Mouse (Mus musculus): ENCODE measurements around the gene Jaml. TPM values are rescaled to one million over a fixed set of nuclear protein-coding genes. Genes with fewer than 3 reads are reported as not detected.

The Jaml gene
- polyA plus RNA-seq, 1 experiment from 2014 or later = 80.6 TPM

DNA sequence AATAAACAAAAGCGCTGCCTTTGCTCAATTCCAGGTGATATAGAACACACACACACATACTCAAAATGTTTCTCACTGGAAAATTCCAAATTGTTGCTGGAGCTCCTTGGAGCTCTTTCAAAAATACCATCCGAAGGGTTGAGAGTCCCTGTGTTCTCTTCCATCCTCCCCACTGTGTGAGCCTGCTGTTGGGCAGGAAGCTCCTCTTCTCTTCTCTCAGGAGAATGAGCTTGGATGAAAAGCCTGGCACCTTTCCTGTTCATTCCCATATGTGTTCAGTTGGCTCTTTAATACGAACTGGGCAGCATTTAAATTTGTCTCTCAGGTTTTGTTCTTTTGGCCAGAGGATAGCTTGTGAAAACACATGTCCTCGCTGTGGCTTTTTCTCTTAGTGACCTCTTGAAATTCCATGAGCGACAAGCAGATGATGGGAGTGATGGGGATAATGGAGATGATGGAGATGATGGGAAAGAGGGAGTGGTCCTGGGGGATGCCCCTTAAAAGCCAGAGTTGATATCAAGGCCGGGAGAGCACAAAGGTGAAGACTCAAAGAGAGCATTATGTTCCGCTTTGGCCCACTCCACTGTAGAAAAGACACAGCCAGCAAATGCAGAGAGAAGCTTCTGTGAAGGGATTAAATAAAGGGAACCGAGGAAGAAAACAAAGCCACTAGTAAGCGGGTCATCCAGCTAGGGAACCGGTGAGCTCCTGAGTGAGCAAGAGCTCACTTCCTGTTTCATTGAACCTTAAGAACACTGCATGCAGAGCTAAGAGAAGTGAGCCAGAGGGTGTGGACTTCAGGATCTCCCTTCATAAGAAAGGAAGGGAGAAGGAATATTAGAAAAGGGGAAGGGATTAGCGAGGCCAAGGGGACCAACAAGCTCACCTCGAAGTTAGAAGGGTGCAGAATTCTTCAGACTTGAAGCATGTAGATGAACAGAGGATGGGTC is 7.0 kb downstream of the Jaml start:
- Histone ChIP-seq H3K36me3 (no peaks in the 10 kb centered on the region), H3K27ac (no peak overlapping the region), H3K9ac (no peak overlapping the region), H3K4me2 (replicated peaks) (no peak overlapping the region), H3K4me1 (replicated peaks) (no peaks in the 10 kb centered on the region), H3K27me3 (replicated peaks) (no peaks in the 10 kb centered on the region; the same call in 1 of the 2 replicates), H3K9me3 (no peaks in the 10 kb centered on the region), H3K4me3 (replicated peaks) (no peak overlapping the region)
- ATAC-seq = no peak
- WGBS = 79% methylated on average over 12 of the region's 12 CpGs

DNA sequence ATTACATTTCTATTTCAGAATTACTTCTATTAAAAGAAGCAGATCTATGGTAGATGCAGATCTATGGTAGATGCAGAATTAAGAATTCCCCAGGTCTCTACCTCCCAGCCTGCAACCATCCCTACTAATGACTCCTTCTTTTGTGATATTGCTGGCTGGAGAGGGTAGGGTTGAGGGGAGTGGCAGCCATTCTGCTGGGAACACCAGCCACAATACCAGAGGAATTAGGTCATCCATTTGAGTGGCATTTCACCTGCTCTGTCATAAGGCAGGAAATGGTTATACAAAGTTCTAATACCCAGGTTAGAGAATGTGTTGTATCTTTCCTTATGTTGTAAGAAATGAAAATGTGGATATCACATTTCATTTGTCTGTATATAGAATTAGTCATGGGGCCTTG is 9.1 kb downstream of the Jaml start:
- Histone ChIP-seq H3K4me2 (replicated peaks) (no peak overlapping the region), H3K9ac (no peak overlapping the region), H3K4me1 (replicated peaks) (no peaks in the 10 kb centered on the region), H3K4me3 (replicated peaks) (no peak overlapping the region), H3K27ac (no peak overlapping the region), H3K9me3 (no peaks in the 10 kb centered on the region), H3K27me3 (replicated peaks) (no peaks in the 10 kb centered on the region; the same call in 1 of the 2 replicates), H3K36me3 (no peaks in the 10 kb centered on the region)
- ATAC-seq = peak; percentile 47; the same call in 1 of the 2 replicates

DNA sequence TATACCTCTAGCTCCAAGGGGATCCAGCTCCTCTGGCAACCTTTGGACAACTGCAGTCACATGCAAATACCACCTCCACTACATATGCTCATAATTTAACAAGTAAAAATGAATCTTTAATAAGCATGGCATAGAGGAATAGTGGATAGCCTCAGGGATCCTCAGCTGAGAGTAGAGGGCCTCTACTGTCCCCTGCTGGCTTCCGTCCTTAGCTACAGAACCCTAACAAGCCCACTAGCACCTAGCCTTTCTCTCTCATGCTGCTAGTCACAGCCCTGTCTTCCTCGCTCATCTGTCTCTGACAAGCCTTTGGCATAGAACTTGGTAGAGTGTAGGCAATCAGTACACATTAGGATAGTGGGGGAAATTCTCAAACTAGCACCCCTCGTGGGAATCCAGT is 11.8 kb downstream of the Jaml start:
- no peaks in the 10 kb centered on the region for H3K36me3 ChIP-seq
- no peaks in the 10 kb centered on the region; the same call in 1 of the 2 replicates for H3K27me3 ChIP-seq (replicated peaks)
- no peaks in the 10 kb centered on the region for H3K4me1 ChIP-seq (replicated peaks)
- H3K9ac ChIP-seq = no peak overlapping the region
- no peaks in the 10 kb centered on the region for H3K9me3 ChIP-seq
- H3K4me2 ChIP-seq (replicated peaks) = no peak overlapping the region
- H3K27ac ChIP-seq = no peak overlapping the region
- WGBS = 77% methylated on average over 3 of the region's 3 CpGs
- ATAC-seq = no peak
- H3K4me3 ChIP-seq (replicated peaks) = no peak overlapping the region

DNA sequence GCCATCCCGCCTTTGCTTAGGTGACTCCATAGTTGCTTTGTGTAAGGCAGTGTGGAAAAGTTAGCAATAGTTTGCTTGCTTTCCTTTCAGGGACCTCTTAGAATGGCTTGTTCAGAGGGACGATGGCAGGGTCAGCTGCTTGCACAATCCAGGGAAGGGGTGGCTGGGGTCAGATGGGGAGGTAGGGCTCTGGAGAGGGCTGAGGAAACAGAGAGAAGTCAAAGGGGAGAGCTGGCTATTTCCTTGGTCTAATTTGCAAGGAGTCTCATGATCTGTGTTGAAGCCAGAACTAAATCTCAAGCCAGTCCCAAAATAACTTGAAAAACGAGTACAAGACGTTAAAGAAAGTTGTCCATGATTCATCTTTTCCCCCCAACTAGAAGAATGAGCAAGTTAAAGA is 13.7 kb downstream of the Jaml start:
- no peak for ATAC-seq
- WGBS = 60% methylated on average over 4 of the region's 4 CpGs
- Histone ChIP-seq H3K9me3 (no peaks in the 10 kb centered on the region), H3K4me1 (replicated peaks) (no peaks in the 10 kb centered on the region), H3K4me2 (replicated peaks) (no peak overlapping the region), H3K27me3 (replicated peaks) (no peaks in the 10 kb centered on the region; the same call in 1 of the 2 replicates), H3K27ac (no peak overlapping the region), H3K4me3 (replicated peaks) (no peak overlapping the region), H3K9ac (no peak overlapping the region), H3K36me3 (no peaks in the 10 kb centered on the region)

DNA sequence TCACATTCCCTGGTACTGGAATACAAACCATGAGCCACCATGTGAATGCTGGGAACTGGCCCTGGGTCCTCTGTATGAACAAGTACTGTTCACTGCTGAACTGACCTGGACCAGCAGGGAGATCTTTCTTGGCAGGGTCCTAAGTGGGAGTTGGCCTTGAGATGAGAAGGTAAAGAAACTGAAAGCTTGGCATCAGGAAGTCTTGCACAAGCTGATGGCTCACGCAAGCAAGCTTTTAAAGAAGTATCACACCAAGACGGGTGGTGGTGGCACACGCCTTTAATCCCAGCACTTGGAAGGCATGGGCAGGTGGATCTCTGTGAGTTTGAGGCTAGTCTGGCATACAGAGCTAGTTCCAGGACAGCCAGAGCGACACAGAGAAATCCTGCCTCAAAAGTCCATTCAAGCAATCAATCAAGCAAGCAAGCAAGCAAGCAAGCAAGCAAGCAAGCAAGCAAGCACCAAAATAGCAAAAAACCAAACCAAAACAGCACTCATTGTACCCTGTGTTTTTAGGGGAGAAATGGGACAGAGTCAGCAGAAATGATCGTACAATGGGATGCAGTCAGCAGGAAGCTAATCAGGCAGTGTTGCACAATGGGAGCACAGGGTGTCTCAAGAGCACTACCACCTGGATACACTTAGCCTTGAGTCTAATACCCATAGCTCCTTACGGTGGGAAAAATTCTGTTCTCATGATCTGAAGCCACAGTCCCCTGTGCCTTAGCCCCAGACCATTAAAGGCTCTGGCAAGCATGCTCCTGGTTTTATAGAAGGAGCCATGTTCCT is 16.4 kb downstream of the Jaml start:
- ATAC-seq = 0 out of 2 replicates have a peak, but pooled peaks have one; percentile 51

DNA sequence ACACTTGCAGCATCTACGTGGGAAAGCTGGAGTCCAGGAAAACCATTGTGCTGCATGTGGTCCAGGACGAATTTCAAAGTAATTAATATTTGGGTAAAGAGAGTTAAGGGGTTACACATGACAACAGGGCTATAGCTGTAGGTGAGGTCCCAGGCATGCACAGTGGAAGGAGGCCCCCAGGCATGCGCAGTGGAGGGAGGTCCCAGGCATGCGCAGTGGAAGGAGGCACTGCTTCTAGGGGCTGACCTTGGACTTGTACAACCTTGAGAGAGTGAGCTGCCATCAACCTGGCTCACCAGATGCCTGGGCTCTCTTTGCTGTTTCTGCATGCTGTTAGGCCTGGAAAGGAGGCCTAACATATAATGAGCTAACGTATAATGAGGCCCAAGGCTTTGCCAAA is 18.9 kb downstream of the Jaml start:
- H3K4me2 ChIP-seq (replicated peaks) = no peak overlapping the region
- no peak overlapping the region for H3K4me3 ChIP-seq (replicated peaks)
- H3K27me3 ChIP-seq (replicated peaks) = no peaks in the 10 kb centered on the region
- H3K9ac ChIP-seq = no peak overlapping the region
- ATAC-seq = no peak
- H3K9me3 ChIP-seq = no peaks in the 10 kb centered on the region
- 85% methylated on average over 5 of the region's 5 CpGs for WGBS
- no peaks in the 10 kb centered on the region for H3K36me3 ChIP-seq
- H3K4me1 ChIP-seq (replicated peaks) = peaks cover 3% of the 10 kb centered on the region; the same call in 1 of the 2 replicates
- H3K27ac ChIP-seq = no peak overlapping the region

More for the DNA sequence above, 16.4 kb downstream of the Jaml start:
- Histone ChIP-seq H3K27ac (no peak overlapping the region), H3K27me3 (replicated peaks) (no peaks in the 10 kb centered on the region), H3K4me3 (replicated peaks) (no peak overlapping the region), H3K36me3 (no peaks in the 10 kb centered on the region), H3K4me1 (replicated peaks) (no peaks in the 10 kb centered on the region), H3K4me2 (replicated peaks) (no peak overlapping the region), H3K9ac (no peak overlapping the region), H3K9me3 (no peaks in the 10 kb centered on the region)
- 76% methylated on average over 6 of the region's 6 CpGs for WGBS

DNA sequence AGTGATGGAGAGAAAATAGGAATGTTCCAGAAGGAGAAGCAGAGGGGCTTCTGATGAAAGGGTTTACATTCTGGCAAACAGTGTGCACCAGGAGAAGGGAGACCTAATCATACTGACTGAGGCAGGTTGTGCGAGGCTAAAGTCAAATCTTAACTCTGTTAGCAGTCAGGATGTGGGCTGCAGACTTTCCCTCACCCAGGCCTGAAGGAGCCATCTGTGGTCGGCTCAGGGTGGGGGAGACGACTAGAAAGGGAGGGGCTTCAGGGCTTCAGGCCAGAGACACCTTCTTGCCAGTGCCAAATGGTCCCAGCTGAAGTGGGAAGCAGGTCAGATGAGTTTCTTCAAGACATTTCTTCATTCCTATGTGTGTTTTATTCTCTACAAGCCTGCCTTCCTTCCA is 19.4 kb downstream of the Jaml start:
- no peak for ATAC-seq
- Histone ChIP-seq H3K4me3 (replicated peaks) (no peak overlapping the region), H3K27me3 (replicated peaks) (no peaks in the 10 kb centered on the region), H3K9ac (no peak overlapping the region), H3K4me2 (replicated peaks) (no peak overlapping the region), H3K27ac (no peak overlapping the region), H3K4me1 (replicated peaks) (peaks cover 3% of the 10 kb centered on the region; the same call in 1 of the 2 replicates), H3K9me3 (no peaks in the 10 kb centered on the region), H3K36me3 (no peaks in the 10 kb centered on the region)
- 39% methylated on average over 3 of the region's 3 CpGs for WGBS

DNA sequence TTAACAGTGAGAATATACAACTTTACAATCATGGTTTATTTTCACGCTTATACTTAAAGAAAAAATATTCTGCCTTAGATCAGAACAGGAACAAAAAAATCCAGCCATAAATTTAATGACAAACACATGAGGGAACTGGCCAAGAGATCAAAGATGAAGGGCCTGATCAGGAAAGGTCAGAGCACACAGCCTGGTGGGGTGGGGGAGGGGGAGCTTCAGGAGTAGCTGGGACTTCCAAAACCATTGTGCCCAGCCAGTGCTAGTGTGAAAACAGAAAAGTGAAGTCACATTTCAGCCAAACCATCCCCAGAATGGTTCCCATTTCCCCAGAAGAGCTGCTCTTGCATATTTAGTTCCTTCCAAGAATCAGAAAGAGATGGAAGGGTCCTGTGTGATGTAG is 23.5 kb downstream of the Jaml start:
- WGBS = 65% methylated on average over 1 of the region's 1 CpGs
- Histone ChIP-seq H3K36me3 (no peaks in the 10 kb centered on the region), H3K27ac (peak overlapping the region; percentile 71), H3K9ac (no peak overlapping the region), H3K27me3 (replicated peaks) (no peaks in the 10 kb centered on the region), H3K4me3 (replicated peaks) (no peak overlapping the region), H3K9me3 (no peaks in the 10 kb centered on the region), H3K4me1 (replicated peaks) (peaks cover 3% of the 10 kb centered on the region; the same call in 1 of the 2 replicates), H3K4me2 (replicated peaks) (no peak overlapping the region; the same call in 1 of the 2 replicates)
- no peak for ATAC-seq

DNA sequence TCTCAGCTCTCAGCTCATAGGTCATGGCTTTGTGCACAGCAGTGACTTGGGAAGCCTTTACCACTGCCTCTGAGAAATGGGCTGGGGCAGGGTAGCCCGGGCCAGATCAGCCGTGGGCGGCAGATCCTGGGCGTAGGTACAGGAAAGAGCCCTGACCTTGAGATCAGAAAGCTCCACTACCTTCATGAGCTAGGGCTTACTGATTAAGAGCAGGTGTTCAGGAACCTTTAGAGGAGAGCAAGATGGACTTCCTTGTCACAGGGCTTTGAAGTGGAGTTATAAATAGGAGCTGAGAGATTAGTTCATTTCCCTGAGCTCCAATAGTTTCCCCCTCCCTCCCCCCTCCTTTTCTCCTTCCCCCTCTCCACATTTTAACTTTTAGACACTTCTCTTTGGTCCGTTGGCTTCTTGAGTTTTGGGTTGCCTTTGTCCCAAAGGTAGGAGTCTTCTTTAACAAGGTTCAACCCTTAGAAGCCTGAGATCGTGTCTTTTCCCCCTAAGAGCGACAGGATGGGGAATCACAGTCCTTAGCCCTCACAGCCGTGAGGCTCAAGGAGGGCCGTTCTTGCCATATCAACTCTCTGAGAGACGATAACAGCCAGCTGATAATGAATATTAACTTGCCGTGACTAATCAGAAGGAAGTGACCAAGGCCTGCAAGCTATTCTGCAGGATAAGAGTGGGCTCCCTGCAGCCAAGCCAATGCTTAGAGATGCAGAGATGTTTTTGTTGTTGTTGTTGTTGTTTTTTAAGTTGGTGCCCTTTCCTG is 24.4 kb downstream of the Jaml start:
- peak overlapping the region; percentile 3 for H3K4me2 ChIP-seq (replicated peaks)
- H3K36me3 ChIP-seq = no peaks in the 10 kb centered on the region
- peaks cover 3% of the 10 kb centered on the region; the same call in 1 of the 2 replicates for H3K4me1 ChIP-seq (replicated peaks)
- ATAC-seq = peak; percentile 88
- H3K9me3 ChIP-seq = no peaks in the 10 kb centered on the region
- 55% methylated on average over 11 of the region's 11 CpGs for WGBS
- no peaks in the 10 kb centered on the region for H3K27me3 ChIP-seq (replicated peaks)
- H3K9ac ChIP-seq = no peak overlapping the region
- peak overlapping the region; percentile 71 for H3K27ac ChIP-seq
- no peak overlapping the region; the same call in 1 of the 2 replicates for H3K4me3 ChIP-seq (replicated peaks)

DNA sequence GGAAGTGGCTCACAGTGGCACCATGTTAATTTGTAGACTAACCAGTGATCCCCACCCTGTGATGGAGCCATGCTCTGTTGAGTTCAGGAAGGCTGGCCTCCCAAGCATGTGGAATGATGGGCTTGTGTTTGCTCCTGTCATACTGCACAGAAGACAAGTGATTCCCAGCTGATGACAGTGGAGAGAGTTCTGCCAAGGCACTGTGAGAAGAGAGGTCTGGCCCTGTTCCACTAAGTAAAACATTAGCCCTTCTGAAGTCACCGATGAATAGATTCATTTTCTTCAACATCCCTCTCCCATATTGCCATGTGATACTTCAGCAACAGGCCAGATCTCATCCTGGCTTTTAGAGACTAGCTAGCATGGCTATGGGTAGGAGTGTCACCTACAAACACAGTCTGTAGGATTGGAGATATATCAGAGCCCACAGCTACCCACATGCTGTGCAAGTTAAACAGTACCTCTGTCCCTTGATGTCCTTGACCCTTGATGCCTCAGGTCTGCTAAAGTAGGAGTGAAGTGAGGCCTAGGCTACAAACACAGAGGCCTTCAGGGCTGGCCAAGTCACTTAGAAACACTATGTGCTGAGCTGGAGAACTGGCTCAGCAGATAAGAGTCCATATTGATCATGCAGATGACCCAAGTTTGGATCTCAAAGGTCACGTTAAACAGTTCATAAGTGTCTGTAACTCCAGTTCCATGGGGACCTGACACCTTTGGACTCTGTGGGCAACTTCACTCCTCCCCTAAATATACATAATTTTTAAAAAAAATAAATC is 26.8 kb downstream of the Jaml start:
- H3K4me1 ChIP-seq (replicated peaks) = peaks cover 3% of the 10 kb centered on the region; the same call in 1 of the 2 replicates
- H3K27me3 ChIP-seq (replicated peaks) = no peaks in the 10 kb centered on the region
- H3K9me3 ChIP-seq = no peaks in the 10 kb centered on the region
- no peak overlapping the region for H3K27ac ChIP-seq
- WGBS = 73% methylated on average over 2 of the region's 2 CpGs
- ATAC-seq = peak; percentile 5; the same call in 1 of the 2 replicates
- no peaks in the 10 kb centered on the region for H3K36me3 ChIP-seq
- peak overlapping the region; percentile 18; the same call in 1 of the 2 replicates for H3K9ac ChIP-seq
- no peak overlapping the region for H3K4me3 ChIP-seq (replicated peaks)
- H3K4me2 ChIP-seq (replicated peaks) = peak overlapping the region; percentile 35; the same call in 1 of the 2 replicates

DNA sequence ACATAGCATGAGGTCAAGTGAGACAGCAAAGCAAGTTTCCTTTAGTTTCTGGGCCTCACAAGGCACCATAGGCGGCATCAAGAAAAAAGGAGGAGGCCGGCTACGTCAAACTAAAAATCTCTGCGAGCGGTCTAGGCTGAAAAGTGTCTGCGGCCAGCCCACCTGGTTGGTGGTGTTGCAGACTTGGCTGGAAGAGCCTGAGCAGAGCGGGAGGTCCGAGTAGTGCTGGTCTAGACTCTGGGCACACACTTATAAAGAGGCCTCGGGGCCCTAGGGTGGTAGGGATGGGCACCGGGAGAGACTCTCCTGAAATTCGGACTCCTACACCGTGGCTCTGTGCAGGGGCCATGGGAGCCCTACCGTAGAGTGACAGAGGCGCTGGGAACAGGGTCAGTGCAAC is 36.7 kb downstream of the Jaml start:
- H3K4me2 ChIP-seq (replicated peaks) = peak overlapping the region; percentile 64
- H3K4me3 ChIP-seq (replicated peaks) = peak overlapping the region; percentile 31
- H3K9ac ChIP-seq = 0 out of 2 replicates have a peak overlapping the region, but pooled peaks have one; percentile 29
- no peaks in the 10 kb centered on the region for H3K27me3 ChIP-seq (replicated peaks)
- H3K4me1 ChIP-seq (replicated peaks) = peaks cover 15% of the 10 kb centered on the region
- no peaks in the 10 kb centered on the region for H3K9me3 ChIP-seq
- peak; percentile 55 for ATAC-seq
- H3K36me3 ChIP-seq = no peaks in the 10 kb centered on the region
- WGBS = 3% methylated on average over 14 of the region's 14 CpGs
- H3K27ac ChIP-seq = no peak overlapping the region

Measured in intestine, embryonic 15.5 days (tissue).